Mouse (Mus musculus) left cerebral cortex, postnatal 14 days (tissue): ENCODE data around the gene Myo1g. TPM values are rescaled to one million over a fixed set of nuclear protein-coding genes. Genes with fewer than 3 reads are reported as not detected.

Experiments used
- DNase-seq, 2 experiments: peaks; one replicate each; pipeline ENCODE4 v3.0.0; 2021 to 2022; ENCODE audit warnings: low spot score in 2 of 2, mixed read lengths in 1 of 2
- intact Hi-C: fragments of 180-260 bp; cut with DNase I; formaldehyde crosslinking; loops from one replicate; pipeline ENCODE4 v1.15.1; 2025
- microRNA-seq, 2 experiments: library from miRNA; unstranded; fragments of <30 nt; microRNA quantifications; one replicate each; pipeline ENCODE4 v1.2.0; 2022
- total RNA-seq, 2 experiments: library from RNA; stranded (reverse); gene quantifications; 2 replicates each; pipeline ENCODE4 v1.2.3; 2021

The Myo1g gene
- total RNA-seq, 2 experiments from 2014 or later, result 0.40 to 0.68 TPM

GRCm38 (mm10) chr11:6474381-6474780, 46.4 kb downstream of the Myo1g start:
- no peak for DNase-seq
- intact Hi-C loops, result loop anchor here (10.0 kb wide), 1 partner anchor 150 kb away; the partner anchor contains the start of gene Tbrg4

GRCm38 (mm10) chr11:6472076-6472475, 48.7 kb downstream of the Myo1g start:
- intact Hi-C loops, result loop anchor here (10.0 kb wide), 1 partner anchor 153 kb away; the partner anchor contains the start of gene Tbrg4
- no peak for DNase-seq

GRCm38 (mm10) chr11:6471493-6471892, 49.3 kb downstream of the Myo1g start:
- DNase-seq, result no peak
- intact Hi-C loops, result loop anchor here (10.0 kb wide), 1 partner anchor 153 kb away; the partner anchor contains the start of gene Tbrg4

GRCm38 (mm10) chr11:6471054-6471453, 49.7 kb downstream of the Myo1g start:
- DNase-seq, result no peak
- intact Hi-C loops, result loop anchor here (10.0 kb wide), 1 partner anchor 154 kb away; the partner anchor contains the start of gene Tbrg4

- intact Hi-C loops, result no loop called here
- DNase-seq, result no peak
Observed at GRCm38 (mm10) chr11:6468541-6468940, 52.2 kb downstream of the Myo1g start.

- peak; percentile 76 to 80 for DNase-seq
Observed at GRCm38 (mm10) chr11:6465122-6465521, 55.6 kb downstream of the Myo1g start.

GRCm38 (mm10) chr11:6463159-6463837, 57.5 kb downstream of the Myo1g start:
- intact Hi-C loops, result no loop called here
- no peak for DNase-seq

More at GRCm38 (mm10) chr11:6465122-6465521, 55.6 kb downstream of the Myo1g start:
- intact Hi-C loops, result no loop called here

Small RNAs within 50 kb of the gene (microRNA-seq; reads per million reads assigned to microRNA genes)
- 0 to 1.1 reads per million in 2 experiments for gene Gm22123

Other genes with a start within 250 kb of the Myo1g start
- 10 to 100 TPM; 78.2 to 81.7 TPM for gene Tmed4, start 246.1 kb downstream of the Myo1g start, total RNA-seq
- 100 to 1,000 TPM; 248 to 260 TPM for gene Ogdh, start 229.3 kb downstream of the Myo1g start, total RNA-seq
- 100 to 1,000 TPM; 202 to 213 TPM for gene Zmiz2, start 131.9 kb downstream of the Myo1g start, total RNA-seq
- 1,000 to 10,000 TPM; 2,019 to 2,143 TPM for gene Ppia, start 105.5 kb downstream of the Myo1g start, total RNA-seq
- 10 to 100 TPM; 29.5 to 34.4 TPM for gene H2afv, start 76.5 kb downstream of the Myo1g start, total RNA-seq
- 100 to 1,000 TPM; 300 to 303 TPM for gene Purb, start 45.0 kb downstream of the Myo1g start, total RNA-seq
- 10 to 100 TPM; 54.3 to 54.4 TPM for gene Ccm2, start 25.9 kb upstream of the Myo1g start, total RNA-seq
- 10 to 100 TPM; 59.0 to 61.0 TPM for gene Nacad, start 85.1 kb upstream of the Myo1g start, total RNA-seq
- 10 to 100 TPM; 46.4 to 47.9 TPM for gene Tbrg4, start 105.1 kb upstream of the Myo1g start, total RNA-seq
- gene Wap, start 117.7 kb upstream of the Myo1g start, total RNA-seq, result not detected
- gene Ramp3, start 137.6 kb upstream of the Myo1g start, total RNA-seq, result 10 to 100 TPM; 35.4 to 40.1 TPM